Mouse (Mus musculus): ENCODE data around the gene Olfr427. TPM values are rescaled to one million over a fixed set of nuclear protein-coding genes. Genes with fewer than 3 reads are reported as not detected.

The Olfr427 gene
- polyA plus RNA-seq (2021; fragmentation: Nextera tagmentation): not detected in 2 replicates
- long read RNA-seq, experiment 1: 0 reads
- long read RNA-seq, experiment 2: 0 reads

GRCm38 (mm10) chr1:174096591-174096990, at the start of gene Olfr427:
Gene Olfr427, plus strand, starts transcription at chr1:174096891.

GRCm38 (mm10) chr1:174048893-174049292, 47.8 kb upstream of the Olfr427 start, which contains the start of gene Olfr432:
Gene Olfr432, plus strand, starts transcription at chr1:174049205.

GRCm38 (mm10) chr1:174066305-174066704, 30.4 kb upstream of the Olfr427 start, which contains the start of gene Olfr430:
Gene Olfr430, plus strand, starts transcription at chr1:174066605.

GRCm38 (mm10) chr1:174084031-174084430, 12.7 kb upstream of the Olfr427 start, which contains the start of gene Olfr429:
Gene Olfr429, plus strand, starts transcription at chr1:174084331.

GRCm38 (mm10) chr1:174121062-174121461, 24.4 kb downstream of the Olfr427 start, which contains the start of gene Olfr231:
Gene Olfr231, minus strand, starts transcription at chr1:174121162.

GRCm38 (mm10) chr1:174131217-174131616, 34.5 kb downstream of the Olfr427 start, which contains the start of gene Olfr424:
Gene Olfr424, plus strand, starts transcription at chr1:174131517.

Other genes with a start within 250 kb of the Olfr427 start
- gene Ifi211, start 183.8 kb upstream of the Olfr427 start, polyA plus RNA-seq (2021; fragmentation: Nextera tagmentation): 0.11 and 0.26 TPM in 2 replicates
- gene Mndal, start 154.4 kb upstream of the Olfr427 start, polyA plus RNA-seq (2021; fragmentation: Nextera tagmentation): 0.32 and 0.53 TPM in 2 replicates
- 0.09 and 0.18 TPM in 2 replicates for gene Ifi203, start 154.2 kb upstream of the Olfr427 start, polyA plus RNA-seq (2021; fragmentation: Nextera tagmentation)
- gene Ifi202b, start 114.1 kb upstream of the Olfr427 start, polyA plus RNA-seq (2021; fragmentation: Nextera tagmentation): not detected in 2 replicates
- not detected in 2 replicates for gene Ifi205, start 65.1 kb upstream of the Olfr427 start, polyA plus RNA-seq (2021; fragmentation: Nextera tagmentation)
- not detected in 2 replicates for gene Olfr433, start 56.2 kb upstream of the Olfr427 start, polyA plus RNA-seq (2021; fragmentation: Nextera tagmentation)
- gene Olfr432, start 47.7 kb upstream of the Olfr427 start, polyA plus RNA-seq (2021; fragmentation: Nextera tagmentation): not detected in 2 replicates
- gene Olfr430, start 30.3 kb upstream of the Olfr427 start, polyA plus RNA-seq (2021; fragmentation: Nextera tagmentation): not detected in 2 replicates
- not detected in 2 replicates for gene Olfr429, start 12.6 kb upstream of the Olfr427 start, polyA plus RNA-seq (2021; fragmentation: Nextera tagmentation)
- not detected in 2 replicates for gene Olfr231, start 24.3 kb downstream of the Olfr427 start, polyA plus RNA-seq (2021; fragmentation: Nextera tagmentation)
- gene Olfr424, start 34.6 kb downstream of the Olfr427 start, polyA plus RNA-seq (2021; fragmentation: Nextera tagmentation): not detected in 2 replicates
- not detected in 2 replicates for gene Olfr420, start 58.7 kb downstream of the Olfr427 start, polyA plus RNA-seq (2021; fragmentation: Nextera tagmentation)
- gene Spta1, start 75.9 kb downstream of the Olfr427 start, polyA plus RNA-seq (2021; fragmentation: Nextera tagmentation): not detected in 2 replicates
- gene Olfr419, start 155.2 kb downstream of the Olfr427 start, polyA plus RNA-seq (2021; fragmentation: Nextera tagmentation): not detected in 2 replicates
- gene Mptx1, start 233.6 kb downstream of the Olfr427 start, polyA plus RNA-seq (2021; fragmentation: Nextera tagmentation): not detected in 2 replicates